Mouse (Mus musculus): ENCODE measurements around the gene Tpbg.

DNA sequence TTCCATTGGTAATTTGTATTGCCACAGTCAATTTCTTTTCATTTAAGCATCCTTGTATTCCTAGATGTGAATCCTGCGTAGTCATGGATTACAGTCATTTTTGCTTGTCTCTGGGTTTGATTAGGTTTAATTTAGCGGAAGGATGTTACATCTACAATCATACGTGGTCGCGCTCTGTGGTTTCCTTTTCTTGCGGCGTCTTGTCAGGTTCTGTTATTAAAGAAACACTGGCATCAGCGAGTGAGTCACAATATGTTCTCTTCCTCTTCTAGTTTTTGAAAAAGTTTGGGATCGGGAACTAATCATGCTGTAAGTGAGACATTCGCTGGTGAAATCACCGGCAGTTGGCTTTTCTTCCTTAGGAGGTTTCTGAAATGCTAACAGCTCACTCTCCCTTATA lies 21.4 kb upstream of the Tpbg start:
- TF ChIP-seq CTCF (IDR thresholded peaks at IDR 0.05 in 2 of 3, conservative IDR thresholded peaks at IDR 0.05 in 1 of 3; ENCODE audit: control insufficient read depth in 1 of 3, insufficient read depth in 1 of 3, low read depth in 2 of 3, low read length in 3 of 3, poor library complexity in 1 of 3, severe bottlenecking in 1 of 3) = no peak
- no peak for TF ChIP-seq GATA1 (IDR thresholded peaks at IDR 0.05; ENCODE audit: low read depth, low read length)
- TF ChIP-seq POLR2A (IDR thresholded peaks at IDR 0.05; ENCODE audit: control insufficient read depth in 1 of 2, insufficient read depth in 1 of 2, low read depth in 1 of 2, low read length in 2 of 2, poor library complexity in 1 of 2) = no peak
- TF ChIP-seq GABPA (IDR thresholded peaks at IDR 0.05; ENCODE audit: low read depth, low read length) = no peak
- no peak for TF ChIP-seq SMC3 (IDR thresholded peaks at IDR 0.05; ENCODE audit: low read depth, low read length)
- no peak for TF ChIP-seq TAL1 (IDR thresholded peaks at IDR 0.05; ENCODE audit: low read length)
- TF ChIP-seq HCFC1 (IDR thresholded peaks at IDR 0.05; ENCODE audit: low read depth, low read length) = no peak
- no peak for TF ChIP-seq E2F4 (IDR thresholded peaks at IDR 0.05; ENCODE audit: borderline replicate concordance, low read depth, low read length)
- TF ChIP-seq ZC3H11A (IDR thresholded peaks at IDR 0.05; ENCODE audit: low read depth, low read length) = no peak
